Mouse (Mus musculus): ENCODE data around the gene Dnajc21. TPM values are rescaled to one million over a fixed set of nuclear protein-coding genes. Genes with fewer than 3 reads are reported as not detected.
"Not testable (repeated sequence)": the region's sequence is repeated elsewhere in the genome, so short reads cannot be mapped to it uniquely, and the experiment has no call there.

Gene Dnajc21
- total RNA-seq (2021) (10 to 100 TPM; 32.8 to 36.4 TPM), polyA plus RNA-seq (2012; rRNA removed) (0.88 and 1.5 TPM in 2 replicates)
- long read RNA-seq, transcript Dnajc21-201 (12 exons, 2,060 nt), result major isoform, 31 of 33 reads
- long read RNA-seq, partial matches to known transcripts, result 1 of 33 reads
- long read RNA-seq, other reads (novel, unspliced or antisense), result 1 of 33 reads

DNA sequence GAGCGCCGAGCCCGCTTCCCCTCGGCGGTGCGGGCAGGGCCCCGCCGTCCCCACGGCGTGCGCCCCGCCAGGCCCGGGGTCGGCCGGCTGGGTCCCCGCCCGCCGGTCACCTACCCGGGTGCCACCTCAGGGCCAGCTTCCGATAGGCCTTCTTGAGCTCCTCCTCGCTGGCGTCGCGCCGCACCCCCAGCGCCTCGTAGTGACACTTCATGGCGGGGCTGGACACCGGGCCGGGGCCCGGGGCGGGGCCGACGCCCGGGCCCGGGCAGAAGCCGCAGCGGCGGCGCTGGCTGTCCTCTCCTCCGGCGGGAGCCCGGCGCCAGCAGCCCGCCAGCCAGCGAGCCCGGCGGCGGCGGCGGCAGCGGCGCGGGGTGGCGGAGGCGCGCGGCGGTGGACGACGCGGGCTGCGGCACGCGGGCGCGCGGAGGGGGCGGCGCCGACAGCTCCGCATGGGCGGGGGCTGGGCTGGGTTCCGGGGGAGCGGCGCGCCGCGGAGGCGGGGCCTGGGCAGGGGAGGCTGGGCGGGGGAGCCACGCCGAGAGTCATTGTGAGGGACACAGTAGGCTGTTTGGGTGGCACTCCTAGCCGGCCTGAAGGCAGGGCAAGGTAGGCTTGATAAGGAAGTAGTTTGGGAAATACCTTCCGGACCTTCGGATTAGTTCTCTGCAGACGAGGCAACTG, at the start of gene Dnajc21:
Gene Dnajc21, minus strand, starts transcription at position 366 of the 681 bp plus-strand sequence.
- DNase-seq, result peak; percentile 94

DNA sequence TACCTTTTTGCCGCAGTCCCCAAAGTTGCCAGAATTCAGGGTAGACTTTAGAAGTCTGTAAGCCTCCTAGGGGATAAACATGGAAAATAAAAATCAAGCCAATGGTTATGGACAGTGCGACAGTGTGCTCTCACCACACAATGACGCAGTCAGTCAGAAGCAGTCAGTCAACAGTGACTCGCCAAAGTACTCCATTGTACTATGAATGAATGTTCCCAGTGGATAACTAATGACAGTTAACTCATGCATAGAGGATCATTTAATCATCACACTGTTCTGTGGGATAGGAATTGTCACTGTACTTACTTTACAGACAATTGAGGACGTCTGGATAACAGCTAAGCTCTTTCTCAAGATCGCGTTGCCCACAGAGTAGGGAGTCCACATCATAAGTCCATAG, 44.9 kb upstream of the Dnajc21 start:
- DNase-seq, result no peak

DNA sequence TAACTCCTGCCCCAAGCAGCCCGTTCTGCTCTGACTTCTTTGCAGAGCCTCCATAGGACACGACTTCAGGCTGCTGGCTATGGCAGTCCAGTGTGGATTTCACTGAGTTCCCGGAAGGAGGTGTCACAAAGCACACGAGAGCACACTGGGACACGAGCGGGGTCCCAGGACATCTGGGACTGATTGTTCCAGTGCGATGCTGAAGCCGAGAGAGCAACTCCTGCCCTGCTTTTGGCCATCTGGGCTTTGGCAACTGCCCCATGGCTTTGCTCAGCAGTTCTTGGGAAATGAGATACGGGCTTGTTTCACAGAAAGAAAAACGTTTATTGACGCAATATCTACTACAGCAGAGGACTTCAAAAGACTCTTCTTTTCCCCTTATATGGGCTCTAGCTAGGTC, 35.8 kb upstream of the Dnajc21 start:
- DNase-seq, result peak; percentile 34

DNA sequence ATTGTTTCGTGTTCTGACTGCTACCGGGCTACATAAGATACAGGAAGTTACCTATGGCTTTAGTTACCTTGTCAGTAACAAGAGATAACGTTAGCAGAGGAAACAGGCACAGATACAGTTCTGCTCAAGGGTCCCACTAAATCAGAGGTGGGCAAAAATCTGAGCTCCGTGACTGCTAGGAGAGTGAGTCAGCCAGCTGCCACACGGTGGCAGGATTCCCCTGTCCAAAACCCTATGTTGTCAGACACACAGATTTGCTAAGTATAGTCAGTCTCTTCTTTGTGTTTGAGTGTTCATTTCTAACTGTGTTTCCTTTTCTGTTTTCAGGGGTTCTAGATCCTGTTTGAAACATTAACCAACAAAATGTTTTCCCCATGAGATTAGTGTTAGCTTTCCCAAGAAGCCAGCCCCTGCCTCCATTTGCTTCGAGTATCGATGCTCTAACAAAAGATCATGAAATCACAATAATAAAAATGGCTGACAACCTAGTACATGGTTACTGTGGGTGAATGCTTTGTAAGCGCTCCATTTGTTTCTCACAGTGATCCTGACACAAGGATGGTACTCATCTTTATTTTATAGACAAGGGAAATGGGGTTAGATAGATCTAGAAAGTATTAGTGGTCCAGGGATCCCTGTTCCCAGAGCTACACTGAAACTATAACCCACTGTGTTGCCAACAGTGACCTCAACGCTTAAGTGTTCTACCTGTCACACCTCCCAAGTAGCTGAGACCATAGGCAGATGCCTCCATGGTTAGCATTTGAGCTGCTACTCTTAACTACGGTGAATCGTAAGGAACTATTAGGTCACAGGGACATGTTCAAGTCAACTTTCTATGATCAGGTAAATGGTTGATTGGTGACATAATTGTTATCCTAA, 30.8 kb upstream of the Dnajc21 start:
- DNase-seq, result peak; percentile 44

DNA sequence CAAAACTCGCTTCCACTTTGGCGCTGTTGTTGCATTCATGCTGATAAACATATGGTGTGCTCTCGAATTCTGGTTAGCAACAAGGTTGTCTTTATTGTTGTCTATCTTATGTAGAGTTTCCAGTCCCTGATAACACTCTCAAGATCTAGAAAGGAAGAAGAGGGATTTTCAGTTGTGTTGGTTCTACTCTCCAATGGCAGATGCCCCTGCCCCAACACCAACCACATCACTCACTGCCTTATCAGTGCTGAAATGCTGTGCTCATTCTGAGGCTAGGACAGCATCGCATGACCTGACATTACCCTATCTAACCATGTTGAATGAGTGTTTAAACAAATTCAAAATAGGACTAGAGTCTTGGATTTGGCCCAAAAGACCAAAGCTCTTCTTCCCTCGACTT, 29.7 kb upstream of the Dnajc21 start:
- DNase-seq, result no peak

DNA sequence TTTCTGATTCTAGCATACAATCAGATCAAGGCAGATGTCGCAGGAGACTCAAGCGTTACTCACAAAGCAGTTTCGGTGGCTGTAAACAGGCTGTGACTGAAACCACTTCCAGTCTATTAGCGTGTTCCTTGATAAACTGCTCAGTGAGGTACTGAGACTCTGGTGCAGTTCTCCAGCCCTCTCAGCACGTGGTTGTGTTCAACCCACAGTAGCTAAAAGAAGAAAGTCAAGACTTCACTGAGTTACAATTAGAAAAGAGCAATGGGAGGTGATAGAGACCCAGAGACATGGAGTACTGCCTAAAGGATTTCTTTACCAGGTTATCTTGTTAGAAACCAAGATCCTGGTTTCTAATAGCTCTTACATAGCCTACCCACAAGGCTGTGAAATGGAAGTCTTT, 29.3 kb upstream of the Dnajc21 start:
- DNase-seq, result no peak

DNA sequence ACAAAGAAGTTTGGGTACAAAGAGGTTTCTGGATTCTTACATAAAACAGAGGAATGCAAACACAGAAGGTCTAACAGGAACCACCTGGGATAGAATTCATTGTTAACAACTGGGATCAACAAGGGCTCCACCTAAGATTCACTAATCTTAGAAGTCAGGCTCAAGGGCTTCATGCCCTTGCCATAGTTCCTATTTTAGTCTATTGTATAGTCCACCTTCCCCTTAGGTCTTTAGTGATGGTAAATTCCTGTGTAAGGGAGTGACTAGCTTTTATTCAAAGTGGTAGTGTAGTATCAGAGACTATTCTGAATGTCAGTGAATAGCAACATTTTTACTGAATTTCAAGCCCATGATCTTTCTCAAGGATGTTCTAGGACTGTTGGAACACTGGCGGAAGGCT, 26.4 kb upstream of the Dnajc21 start:
- not testable (repeated sequence) for DNase-seq

DNA sequence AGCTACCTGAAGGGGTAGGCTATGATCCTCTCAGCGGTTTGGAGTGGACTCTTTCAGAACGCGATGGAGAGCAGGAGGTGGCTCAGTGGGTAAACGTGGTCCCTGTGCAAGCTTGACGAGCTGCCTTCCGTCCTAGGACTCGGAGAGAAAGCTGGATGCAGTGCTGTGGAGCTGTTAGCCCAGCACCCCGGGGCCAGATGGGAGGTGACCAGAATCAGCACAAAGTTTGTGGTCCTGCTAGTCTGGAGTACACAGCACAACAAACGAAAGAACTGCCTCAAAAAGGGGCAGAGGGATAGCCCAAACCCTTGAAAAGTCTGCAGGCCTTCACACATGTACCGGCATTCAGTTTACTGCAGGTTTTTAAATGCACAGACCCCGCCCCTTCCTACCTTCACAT, 25.6 kb upstream of the Dnajc21 start:
- no peak for DNase-seq

DNA sequence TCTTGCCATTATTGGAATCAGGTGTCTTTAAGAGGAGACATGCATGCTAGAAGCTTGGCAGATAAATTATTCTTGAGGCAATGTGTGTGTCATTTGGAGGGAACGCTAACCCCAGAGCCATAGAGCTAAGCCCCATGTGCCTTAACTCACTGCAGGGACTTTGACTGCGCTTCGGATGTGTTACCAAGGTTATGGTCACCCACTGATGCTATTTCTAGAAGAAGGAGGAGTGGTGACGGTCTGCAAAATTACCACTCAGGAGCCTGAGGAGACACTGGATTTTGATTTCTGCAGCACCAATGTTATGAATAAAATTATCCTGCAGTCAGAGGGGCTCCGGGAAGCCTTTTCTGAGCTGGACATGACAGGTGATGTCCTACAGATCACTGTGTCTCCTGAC, 19.8 kb upstream of the Dnajc21 start:
- no peak for DNase-seq

DNA sequence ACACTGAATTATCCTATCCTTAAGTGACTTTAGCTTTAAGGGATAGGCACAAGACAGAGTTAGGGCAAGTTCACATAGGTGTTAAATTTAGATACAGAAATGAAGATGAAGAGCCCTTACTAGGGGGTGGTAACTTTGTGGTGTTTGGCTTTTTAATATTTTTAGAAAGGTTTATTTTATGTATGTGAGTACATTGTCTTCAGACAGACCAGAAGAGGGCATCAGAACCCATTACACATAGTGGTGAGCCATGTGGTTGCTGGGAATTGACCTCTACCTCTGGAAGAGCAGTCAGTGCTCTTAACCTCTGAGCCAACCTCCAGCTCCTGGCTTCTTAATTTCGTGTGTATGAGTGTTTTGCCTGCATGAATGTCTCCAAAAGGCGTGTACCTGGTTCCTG, 16.9 kb upstream of the Dnajc21 start:
- DNase-seq, result no peak

DNA sequence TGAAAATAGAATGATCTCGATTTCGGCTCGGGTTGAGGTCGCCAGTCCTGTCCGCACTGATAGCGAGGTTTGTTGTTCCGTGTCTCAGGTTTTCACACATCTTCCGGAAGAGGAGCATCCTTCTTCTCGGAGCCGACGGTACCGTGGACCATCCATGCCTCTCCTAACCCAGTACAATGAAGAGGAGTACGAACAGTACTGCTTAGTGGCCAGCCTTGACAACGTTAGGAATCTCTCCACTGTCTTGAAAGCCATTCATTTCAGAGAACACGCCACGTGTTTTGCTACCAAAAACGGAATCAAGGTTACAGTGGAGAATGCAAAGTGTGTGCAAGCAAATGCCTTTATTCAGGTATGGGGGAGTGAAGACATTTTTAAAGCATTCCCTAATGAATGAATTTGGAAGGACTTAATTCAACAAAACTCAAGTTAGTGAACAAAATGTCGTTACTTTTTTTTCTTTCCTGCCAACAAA, 16.1 kb upstream of the Dnajc21 start:
- DNase-seq, result no peak

DNA sequence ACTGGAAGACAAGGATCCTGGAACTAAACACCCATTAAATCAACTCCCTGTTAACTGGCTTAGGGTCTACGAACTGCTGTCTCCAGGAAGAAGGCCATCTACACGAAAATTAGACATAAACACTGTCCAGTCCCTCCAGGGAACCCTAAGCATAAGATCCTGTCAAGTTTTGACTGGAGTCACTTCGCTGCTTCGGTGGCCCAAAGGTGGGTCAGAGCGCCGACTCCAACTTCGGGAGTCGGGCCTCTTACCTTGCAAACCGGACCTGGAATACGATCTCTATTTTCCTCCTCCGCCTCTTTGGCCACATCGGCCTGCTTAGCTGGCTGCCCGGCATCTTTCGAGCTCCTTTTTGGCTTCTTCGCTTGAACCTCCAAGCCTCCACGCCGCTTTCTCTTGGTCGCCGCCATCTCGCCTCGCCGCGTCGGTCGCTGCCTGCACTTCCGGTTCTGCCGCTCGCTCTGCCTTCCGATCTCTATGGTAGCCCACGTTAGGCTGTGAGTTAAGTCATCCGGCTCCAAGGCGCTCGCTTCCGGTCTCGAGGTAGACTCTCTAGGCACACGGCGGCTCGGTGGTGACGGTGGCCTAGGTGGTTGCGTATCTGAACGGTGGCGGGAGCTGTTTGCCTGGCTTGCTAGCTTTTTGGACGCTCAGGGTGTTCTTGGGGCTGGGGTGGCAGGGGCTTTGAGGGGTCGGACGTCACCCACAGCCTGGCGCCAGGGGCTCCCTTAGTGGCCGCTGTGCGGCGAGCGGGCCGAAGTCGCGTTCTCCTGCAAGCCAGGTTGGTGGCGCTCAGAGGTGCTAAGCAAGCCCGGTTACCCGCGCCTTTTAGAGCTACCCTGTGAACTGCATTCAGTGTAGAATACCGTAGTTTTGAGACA, 15.4 kb upstream of the Dnajc21 start, which contains the start of the genes Brix1 and Rad1:
Gene Brix1, minus strand, starts transcription at position 464 of the 881 bp plus-strand sequence.
Gene Rad1, plus strand, starts transcription at position 535 of the 881 bp plus-strand sequence.
- peak; percentile 95 for DNase-seq

DNA sequence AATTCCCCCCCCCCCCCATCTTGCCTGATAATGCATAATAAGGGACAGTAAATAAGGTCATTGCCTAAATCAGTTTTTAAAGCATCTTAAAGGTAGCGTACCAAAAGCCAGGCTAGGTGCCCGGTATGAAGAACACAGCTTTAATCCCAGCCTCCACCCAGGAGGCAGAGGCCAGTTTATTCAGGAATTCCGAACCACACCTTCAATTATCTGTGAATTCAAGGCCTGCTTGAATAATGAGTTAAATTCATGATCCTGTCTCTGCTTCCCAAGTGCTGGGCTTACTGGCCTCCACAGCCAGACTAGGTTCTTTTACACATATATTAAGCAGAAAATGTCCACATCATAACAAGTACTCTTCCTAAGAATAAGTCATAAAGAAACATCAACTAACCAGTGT, 625 bp upstream of the Dnajc21 start:
- DNase-seq, result no peak

DNA sequence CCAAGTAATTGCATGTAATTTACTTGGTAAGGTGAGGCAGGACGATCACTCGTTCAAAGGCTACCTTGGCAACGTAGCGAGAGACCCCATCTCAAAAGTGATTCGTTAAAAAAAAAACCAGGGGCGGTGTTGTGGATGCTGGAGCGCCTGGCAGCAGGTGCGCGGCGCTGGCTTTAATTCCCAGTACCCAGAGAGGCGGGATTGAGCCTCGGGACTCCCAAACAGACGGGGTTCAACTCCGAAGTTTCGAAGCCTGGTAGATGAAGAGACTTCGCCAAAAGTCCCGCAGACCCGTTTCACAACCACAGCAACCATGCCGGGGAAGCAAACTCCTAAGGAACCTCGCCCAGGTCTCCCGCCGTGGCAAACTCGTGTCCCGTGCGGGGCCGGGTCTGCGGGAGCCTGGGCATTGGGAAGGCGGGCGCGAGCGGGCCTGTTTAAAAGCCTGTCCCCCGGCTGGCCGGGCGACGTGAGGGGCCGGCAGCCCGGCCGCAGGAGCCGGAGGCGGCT, 620 bp downstream of the Dnajc21 start:
- no peak for DNase-seq

DNA sequence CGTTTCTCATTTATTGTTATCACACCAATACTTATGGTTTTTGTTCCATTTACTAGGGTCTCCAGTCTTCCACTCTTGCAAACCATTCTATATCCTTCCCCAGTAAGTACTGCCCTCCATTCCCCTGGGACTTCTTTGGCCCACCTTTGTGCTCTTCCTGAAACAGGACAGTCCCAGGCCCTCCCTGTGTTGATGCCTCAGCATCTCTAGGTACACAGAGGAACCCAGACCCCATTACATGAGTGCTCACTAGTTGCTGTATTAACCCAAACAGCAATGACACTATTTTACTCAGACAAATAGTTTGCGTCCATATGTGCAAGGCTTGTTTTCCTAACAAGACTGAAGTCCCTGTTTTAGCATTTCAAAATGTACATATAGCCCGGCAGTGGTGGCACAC, 1.6 kb downstream of the Dnajc21 start:
- DNase-seq, result no peak

DNA sequence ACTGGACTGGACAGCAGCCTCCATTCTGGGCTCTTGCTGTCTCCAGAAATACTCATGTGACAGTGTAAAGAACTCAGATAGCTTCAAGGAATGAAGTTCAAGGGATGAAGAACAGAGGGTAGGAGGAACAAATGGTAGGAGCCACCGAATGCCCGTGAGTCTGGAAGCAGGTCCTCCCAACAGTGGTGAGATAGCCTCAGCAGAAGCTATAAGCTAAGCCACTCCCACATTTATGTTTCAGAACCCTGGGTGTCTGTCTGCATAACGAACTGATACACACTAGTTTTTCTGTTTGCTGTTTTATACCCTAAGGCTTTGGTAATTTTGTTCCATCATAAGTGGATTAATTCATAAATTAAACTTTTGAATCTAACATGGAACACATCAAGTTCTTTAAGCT, 5.6 kb downstream of the Dnajc21 start:
- DNase-seq, result no peak

DNA sequence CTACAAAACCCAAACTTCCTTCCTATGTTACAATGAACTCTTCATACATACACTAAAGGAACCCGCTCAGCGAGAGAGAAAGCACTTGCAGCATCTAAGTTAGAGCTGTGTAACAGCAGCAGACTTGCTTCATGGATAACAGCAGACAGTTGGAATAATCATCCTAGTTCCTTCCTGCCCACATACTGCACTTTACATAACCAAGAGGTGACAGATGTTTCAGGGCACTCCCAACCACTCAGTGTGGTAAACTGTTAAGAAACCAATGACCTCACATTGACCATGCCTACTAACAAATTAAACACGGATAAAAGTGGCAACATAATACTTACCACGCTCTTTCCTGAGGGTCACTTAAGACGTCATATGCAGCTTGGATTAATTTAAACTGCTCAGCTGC, 6.8 kb downstream of the Dnajc21 start:
- no peak for DNase-seq

DNA sequence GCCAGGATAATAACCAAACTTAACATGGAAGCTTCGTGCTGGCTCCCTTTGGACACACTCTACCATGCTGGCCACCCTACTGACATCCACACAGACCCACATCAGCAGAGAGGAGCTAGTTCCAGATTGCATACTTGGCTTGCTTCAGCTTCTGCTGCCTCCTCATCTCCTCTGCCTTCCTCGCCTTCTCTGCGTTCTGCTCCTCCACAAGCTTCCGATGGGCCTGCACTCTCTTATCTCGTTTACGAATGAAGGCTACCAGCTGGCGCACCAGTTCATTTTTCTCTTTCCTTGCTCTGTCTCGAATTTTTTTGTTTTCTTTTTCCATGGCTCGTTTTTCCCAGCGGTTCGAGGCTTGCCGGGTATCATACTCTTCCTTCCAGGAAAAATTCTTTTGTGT, 9.3 kb downstream of the Dnajc21 start:
- DNase-seq, result no peak

DNA sequence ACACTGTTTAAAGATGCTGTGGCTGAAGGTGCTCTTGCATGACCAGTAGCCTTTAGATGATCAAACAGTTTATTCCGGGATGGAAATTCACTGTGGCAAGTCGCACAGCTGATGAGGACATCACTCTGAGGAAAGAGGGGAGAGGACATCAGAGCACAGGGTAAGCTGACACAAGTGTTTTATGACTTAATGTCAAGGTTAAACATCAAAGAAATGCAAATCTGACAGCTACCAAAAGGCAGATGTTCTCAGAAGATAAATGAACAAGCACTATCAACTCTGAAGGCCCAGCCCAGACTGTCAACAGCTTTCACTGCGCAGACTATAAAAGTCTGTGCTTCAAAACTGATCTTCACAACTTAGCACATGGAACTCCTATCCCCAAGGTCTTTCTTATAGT, 23.2 kb downstream of the Dnajc21 start:
- DNase-seq, result peak; percentile 60

DNA sequence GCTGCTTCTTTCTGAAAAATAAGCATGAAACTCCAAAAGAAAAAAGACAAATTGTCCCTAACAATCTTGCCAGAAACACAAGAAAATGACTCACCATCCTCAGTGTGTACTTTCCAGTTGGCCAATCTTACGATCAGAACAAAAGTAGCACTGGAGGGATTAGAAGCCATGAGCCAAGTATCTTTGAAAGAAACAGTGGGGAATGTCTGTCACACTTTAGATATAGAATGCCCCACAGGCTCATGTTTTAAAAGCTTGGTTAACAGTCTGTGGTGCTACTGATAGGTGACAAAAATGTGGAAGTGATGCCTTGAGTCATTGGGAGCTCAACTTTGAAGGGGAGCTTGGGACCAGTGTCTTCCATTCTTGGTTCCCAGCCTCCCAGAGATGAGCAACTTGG, 28.0 kb downstream of the Dnajc21 start:
- DNase-seq, result no peak

DNA sequence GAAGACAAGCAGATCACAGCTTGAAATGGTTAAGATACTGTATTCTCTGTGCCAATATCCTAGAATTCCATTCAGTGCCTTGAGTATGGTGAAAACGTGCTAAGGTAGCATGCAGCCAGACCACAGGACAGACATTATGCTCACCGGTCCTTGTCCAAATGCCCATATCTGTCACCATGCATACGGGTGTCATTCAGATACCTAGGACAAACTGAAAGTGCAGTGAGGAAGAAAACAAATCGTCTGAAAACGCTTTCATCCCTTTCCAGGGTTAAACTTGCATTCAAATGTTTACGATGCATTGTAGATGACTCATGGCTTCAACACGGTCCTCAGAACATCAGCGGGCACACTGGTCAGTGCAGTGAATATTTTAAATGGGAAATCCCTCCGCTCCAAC, 28.8 kb downstream of the Dnajc21 start:
- peak; percentile 11 for DNase-seq

DNA sequence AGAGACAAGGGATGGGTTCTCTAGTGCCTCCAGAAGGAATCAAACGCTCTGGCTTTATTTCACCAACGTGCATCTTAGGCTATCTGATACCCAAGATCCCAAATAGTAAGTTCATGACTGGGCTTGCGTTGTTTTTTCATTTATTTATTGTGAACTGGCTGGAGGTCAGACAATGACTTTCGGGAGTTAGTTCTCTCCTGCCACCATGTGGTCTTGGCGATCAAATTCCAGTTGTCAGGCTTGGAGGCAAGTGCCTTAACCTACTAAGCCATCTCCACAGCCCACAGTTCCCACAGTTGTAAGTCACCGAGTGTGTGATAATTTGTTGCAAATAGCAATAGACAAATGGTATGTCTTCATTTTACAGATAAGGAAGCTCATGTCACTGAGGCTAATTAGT, 30.4 kb downstream of the Dnajc21 start:
- peak; percentile 45 for DNase-seq
